Mouse (Mus musculus): ENCODE measurements around the gene Amh. TPM values are rescaled to one million over a fixed set of nuclear protein-coding genes. Genes with fewer than 3 reads are reported as not detected.
"Not testable (repeated sequence)": the region's sequence is repeated elsewhere in the genome, so short reads cannot be mapped to it uniquely, and the experiment has no call there.

Amh gene
- polyA plus RNA-seq, 1 experiment from 2014 or later: not detected

DNA sequence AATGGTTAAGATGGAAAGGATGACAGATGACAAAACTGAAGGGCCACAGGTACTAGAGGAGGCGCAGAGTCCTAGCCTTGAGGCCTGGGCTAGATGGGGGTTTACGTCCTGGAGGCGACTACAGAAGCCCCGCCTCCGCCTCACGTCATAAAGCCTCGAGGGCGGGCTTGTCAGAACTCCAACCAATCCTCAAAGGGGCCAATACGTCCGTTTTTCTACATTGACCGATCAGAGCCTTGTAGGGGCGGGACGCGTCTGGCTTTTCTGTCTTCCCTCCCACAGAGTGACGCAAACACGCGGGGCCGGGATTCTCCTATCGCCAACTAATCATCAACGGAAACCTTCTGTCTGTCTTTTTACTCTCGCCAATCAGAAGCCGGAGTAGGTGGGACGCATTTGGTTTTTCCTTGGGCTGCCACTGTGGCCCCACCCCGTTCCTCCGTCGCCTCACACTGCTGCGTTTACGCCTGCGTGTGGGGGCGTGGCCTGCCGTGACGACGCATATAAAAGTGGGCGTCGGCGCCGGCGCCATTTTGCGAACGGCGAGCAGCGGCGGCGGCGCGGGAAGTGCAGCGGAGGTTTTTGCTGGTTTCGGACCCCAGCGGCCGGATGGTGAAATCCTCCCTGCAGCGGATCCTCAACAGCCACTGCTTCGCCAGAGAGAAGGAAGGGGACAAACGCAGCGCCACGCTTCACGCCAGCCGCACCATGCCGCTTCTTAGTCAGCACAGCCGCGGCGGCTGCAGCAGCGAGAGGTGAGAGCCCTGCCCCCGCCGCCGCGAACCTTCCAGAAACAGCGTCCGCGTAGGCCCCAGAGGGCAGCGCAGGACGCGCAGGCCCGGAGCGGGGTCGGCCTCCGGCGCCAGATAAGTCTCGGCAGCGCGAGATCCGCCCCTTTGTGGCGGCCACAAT is 21.4 kb downstream of the Amh start, which contains the start of gene Oaz1:
TSS of gene Oaz1 (plus strand) at position 506 of the 912 bp plus-strand sequence.
- H3K4me2 ChIP-seq (ENCODE audit: low read length): peak within 1 kb of the TSS; percentile 99
- peak; percentile 97 for ATAC-seq (replicated peaks; ENCODE audit: low FRiP score, low TSS enrichment, low read depth)
- peak within 1 kb of the TSS; percentile 85 for H3K4me3 ChIP-seq (ENCODE audit: low read depth, low read length)
- no peaks in the 10 kb centered on the region for H3K9me3 ChIP-seq (ENCODE audit: control insufficient read depth, low read length)
- H3K27ac ChIP-seq (ENCODE audit: low read depth): peak within 1 kb of the TSS; percentile 85
- peak within 1 kb of the TSS; percentile 84 for H3K9ac ChIP-seq (ENCODE audit: low read length)
- H3K4me1 ChIP-seq (replicated peaks; ENCODE audit: control insufficient read depth, insufficient read depth, low read length): peaks cover 15% of the 10 kb centered on the region; the same call in 1 of the 2 replicates
- DNase-seq (ENCODE audit: low spot score): peak; percentile 97
- H3K36me3 ChIP-seq (ENCODE audit: control insufficient read depth, insufficient read depth, low read length): peaks cover 14% of the 10 kb centered on the region
- H3K27me3 ChIP-seq (replicated peaks; ENCODE audit: control insufficient read depth, insufficient read depth, low read length): no peaks in the 10 kb centered on the region
- WGBS: under 1% methylated on average over 73 of the region's 82 CpGs

DNA sequence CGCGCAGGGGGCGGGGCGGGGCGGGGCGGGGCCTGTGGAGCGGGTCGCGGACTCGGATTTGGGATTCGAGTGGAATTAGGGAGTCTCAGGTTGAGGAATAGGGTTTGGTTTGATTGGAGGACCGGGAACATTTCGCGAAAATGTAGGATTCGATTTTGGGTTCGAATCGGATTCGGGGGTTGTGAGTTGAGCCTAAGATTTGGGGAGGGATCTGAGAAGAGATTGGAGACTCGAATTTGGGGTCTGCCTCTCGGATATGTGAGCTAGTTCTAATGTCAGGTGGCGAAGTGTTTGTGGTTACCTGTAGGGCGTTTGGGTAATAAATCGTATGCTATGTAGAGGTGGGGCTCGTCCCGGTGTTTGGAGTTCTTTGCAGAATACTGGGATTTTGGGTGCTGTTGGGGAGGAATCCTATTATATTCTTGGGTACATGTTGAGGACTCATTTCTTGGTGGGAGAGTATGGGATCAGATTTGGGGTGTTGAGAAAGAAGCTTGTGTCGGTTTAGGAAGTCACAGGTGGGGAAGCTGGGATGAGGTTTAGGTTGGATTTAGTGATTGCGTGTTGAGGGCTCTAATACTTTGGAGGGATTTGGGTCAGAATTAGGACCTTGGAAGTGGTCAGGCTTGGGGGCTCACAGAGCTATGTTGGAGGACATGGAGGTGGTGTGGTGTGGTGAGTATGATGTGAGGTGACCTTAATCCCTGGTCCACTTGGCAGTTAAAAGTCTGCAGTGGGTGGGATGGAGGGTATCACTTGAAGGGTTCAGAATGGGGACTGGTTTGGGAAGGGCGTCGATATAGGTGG is 22.2 kb downstream of the Amh start:
- H3K9ac ChIP-seq (ENCODE audit: low read length): peak overlapping the region; percentile 84
- 6% methylated on average over 29 of the region's 29 CpGs for WGBS
- H3K27me3 ChIP-seq (replicated peaks; ENCODE audit: control insufficient read depth, insufficient read depth, low read length): no peaks in the 10 kb centered on the region
- peak overlapping the region; percentile 85; the same call in 1 of the 2 replicates for H3K27ac ChIP-seq (ENCODE audit: low read depth)
- peaks cover 15% of the 10 kb centered on the region; the same call in 1 of the 2 replicates for H3K4me1 ChIP-seq (replicated peaks; ENCODE audit: control insufficient read depth, insufficient read depth, low read length)
- no peak for ATAC-seq (replicated peaks; ENCODE audit: low FRiP score, low TSS enrichment, low read depth)
- H3K4me3 ChIP-seq (ENCODE audit: low read depth, low read length): peak overlapping the region; percentile 85
- H3K4me2 ChIP-seq (ENCODE audit: low read length): peak overlapping the region; percentile 99
- DNase-seq (ENCODE audit: low spot score): no peak
- no peaks in the 10 kb centered on the region for H3K9me3 ChIP-seq (ENCODE audit: control insufficient read depth, low read length)
- peaks cover 14% of the 10 kb centered on the region for H3K36me3 ChIP-seq (ENCODE audit: control insufficient read depth, insufficient read depth, low read length)

DNA sequence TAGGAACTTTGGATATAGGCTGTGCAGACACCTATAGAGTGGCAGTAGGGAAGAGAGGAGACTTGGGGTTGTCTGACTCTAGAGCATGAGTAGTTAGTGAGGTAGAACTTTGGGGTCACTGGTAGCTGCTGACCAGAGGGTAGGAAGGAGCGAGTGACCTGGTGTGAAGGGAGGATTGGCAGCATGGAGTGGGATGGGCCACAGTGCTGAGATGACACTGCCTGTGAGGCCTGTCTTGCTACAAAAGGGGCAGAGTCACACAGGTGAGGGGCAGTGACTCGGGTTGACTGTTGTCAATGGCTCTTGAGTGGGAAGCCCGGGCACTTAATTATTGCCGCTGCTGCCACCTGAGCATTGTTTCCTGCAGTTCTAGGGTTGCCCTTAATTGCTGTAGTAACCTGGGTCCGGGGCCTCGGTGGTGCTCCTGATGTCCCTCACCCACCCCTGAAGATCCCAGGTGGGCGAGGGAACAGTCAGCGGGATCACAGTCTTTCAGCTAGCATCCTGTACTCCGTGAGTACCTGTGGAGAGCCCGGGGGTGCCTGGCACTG is 22.9 kb downstream of the Amh start:
- 77% methylated on average over 10 of the region's 10 CpGs for WGBS
- Histone ChIP-seq H3K4me1 (replicated peaks; ENCODE audit: control insufficient read depth, insufficient read depth, low read length) (peaks cover 15% of the 10 kb centered on the region; the same call in 1 of the 2 replicates), H3K27ac (ENCODE audit: low read depth) (no peak overlapping the region), H3K36me3 (ENCODE audit: control insufficient read depth, insufficient read depth, low read length) (peaks cover 14% of the 10 kb centered on the region), H3K4me2 (ENCODE audit: low read length) (peak overlapping the region; percentile 99), H3K4me3 (ENCODE audit: low read depth, low read length) (peak overlapping the region; percentile 85), H3K27me3 (replicated peaks; ENCODE audit: control insufficient read depth, insufficient read depth, low read length) (0 out of 2 replicates have a peak, but pooled peaks cover 1% of the 10 kb centered on the region), H3K9ac (ENCODE audit: low read length) (peak overlapping the region; percentile 84), H3K9me3 (ENCODE audit: control insufficient read depth, low read length) (no peaks in the 10 kb centered on the region)
- no peak for ATAC-seq (replicated peaks; ENCODE audit: low FRiP score, low TSS enrichment, low read depth)
- no peak for DNase-seq (ENCODE audit: low spot score)

DNA sequence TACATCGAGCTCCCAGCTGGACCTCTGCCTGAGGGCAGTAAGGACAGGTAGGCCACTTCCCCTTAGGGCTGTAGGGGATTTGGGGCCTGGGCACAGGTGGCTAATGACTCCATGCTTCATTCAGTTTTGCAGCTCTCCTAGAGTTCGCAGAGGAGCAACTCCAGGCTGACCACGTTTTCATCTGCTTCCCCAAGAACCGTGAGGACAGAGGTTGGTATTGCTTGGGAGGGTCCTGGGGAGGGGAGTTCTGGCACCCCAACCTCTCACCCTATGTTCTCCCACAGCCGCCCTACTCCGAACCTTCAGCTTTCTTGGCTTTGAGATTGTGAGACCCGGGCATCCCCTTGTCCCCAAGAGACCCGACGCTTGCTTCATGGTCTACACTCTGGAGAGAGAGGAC is 23.5 kb downstream of the Amh start:
- not testable (repeated sequence) for H3K4me3 ChIP-seq (ENCODE audit: low read depth, low read length); H3K9me3 ChIP-seq (ENCODE audit: control insufficient read depth, low read length); DNase-seq (ENCODE audit: low spot score); H3K27me3 ChIP-seq (replicated peaks; ENCODE audit: control insufficient read depth, insufficient read depth, low read length); ATAC-seq (replicated peaks; ENCODE audit: low FRiP score, low TSS enrichment, low read depth); H3K27ac ChIP-seq (ENCODE audit: low read depth); H3K9ac ChIP-seq (ENCODE audit: low read length)
- Histone ChIP-seq H3K4me1 (replicated peaks; ENCODE audit: control insufficient read depth, insufficient read depth, low read length) (peaks cover 15% of the 10 kb centered on the region; the same call in 1 of the 2 replicates), H3K4me2 (ENCODE audit: low read length) (peak overlapping the region; percentile 99), H3K36me3 (ENCODE audit: control insufficient read depth, insufficient read depth, low read length) (peaks cover 14% of the 10 kb centered on the region)
- WGBS: 89% methylated on average over 9 of the region's 9 CpGs

DNA sequence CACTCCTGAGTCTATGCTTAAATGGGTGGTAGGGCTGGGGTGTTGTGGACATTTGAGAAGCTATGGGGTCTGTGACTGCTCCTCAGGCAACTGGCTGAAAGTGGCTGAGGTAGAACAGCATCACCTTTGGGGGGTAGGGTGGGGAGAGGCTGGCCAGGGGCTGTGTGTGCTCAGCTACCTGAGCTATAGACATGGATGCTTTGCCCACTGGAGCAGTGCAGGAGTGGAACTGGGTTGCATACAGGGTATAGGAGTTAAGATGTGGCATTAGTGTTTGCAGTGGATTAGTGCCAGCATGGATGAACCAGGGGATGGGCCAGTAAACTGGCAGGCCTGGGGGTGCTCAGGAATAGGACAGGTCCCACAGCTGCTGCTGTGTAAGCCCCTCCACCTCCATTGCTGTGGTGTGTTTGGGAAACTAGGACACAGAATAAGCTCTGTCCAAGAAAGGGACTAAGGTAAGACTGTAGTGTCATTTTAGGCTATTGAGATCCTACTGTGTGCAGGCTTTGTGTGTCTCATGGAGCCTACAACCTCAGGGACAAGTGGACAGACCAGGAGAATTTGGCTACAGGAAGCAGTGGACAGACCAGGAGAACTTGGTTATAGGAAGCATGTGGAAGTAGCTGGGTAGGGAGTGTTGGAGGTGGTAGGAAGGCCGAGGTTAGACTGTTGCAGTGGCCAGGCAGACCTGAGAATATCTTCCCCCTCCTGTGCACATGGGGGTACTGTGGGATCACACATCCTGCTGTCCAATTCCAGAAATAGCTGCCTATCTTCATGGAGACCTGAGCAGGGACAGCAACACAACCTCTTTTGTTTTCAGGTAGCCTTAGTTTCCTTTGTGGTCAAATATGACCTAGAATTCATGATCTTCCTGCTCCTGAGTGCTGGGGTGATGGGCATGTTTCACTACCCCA is 24.6 kb downstream of the Amh start:
- H3K36me3 ChIP-seq (ENCODE audit: control insufficient read depth, insufficient read depth, low read length): peaks cover 14% of the 10 kb centered on the region
- DNase-seq (ENCODE audit: low spot score) (no peak), ATAC-seq (replicated peaks; ENCODE audit: low FRiP score, low TSS enrichment, low read depth) (no peak)
- H3K27ac ChIP-seq (ENCODE audit: low read depth): no peak overlapping the region
- H3K9ac ChIP-seq (ENCODE audit: low read length): no peak overlapping the region
- 74% methylated on average over 1 of the region's 1 CpGs for WGBS
- no peak overlapping the region for H3K4me3 ChIP-seq (ENCODE audit: low read depth, low read length)
- H3K4me1 ChIP-seq (replicated peaks; ENCODE audit: control insufficient read depth, insufficient read depth, low read length): peaks cover 15% of the 10 kb centered on the region; the same call in 1 of the 2 replicates
- no peak overlapping the region for H3K4me2 ChIP-seq (ENCODE audit: low read length)
- H3K9me3 ChIP-seq (ENCODE audit: control insufficient read depth, low read length): no peaks in the 10 kb centered on the region
- H3K27me3 ChIP-seq (replicated peaks; ENCODE audit: control insufficient read depth, insufficient read depth, low read length): peaks cover 17% of the 10 kb centered on the region

DNA sequence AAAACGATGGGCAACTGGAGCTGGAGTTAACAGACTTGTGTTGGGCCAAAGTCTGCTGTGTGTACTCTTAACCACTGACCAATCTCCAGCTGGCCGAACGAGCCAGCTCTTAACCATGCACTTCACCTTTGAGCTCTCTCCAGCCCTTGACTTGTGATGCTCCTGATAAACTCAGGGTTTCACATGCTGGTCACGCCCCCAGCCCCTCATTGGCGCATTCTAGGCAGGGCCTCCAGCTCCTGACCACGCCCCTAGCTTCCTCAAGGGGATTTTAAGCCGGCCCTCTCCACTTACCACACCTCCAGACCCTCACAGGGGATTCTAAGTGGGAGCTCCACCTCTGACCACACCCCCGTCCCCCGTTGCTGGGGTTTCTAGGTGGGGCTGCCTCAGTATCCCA is 26.1 kb downstream of the Amh start:
- Histone ChIP-seq H3K4me2 (ENCODE audit: low read length) (peak overlapping the region; percentile 20; the same call in 1 of the 2 replicates), H3K27me3 (replicated peaks; ENCODE audit: control insufficient read depth, insufficient read depth, low read length) (peaks cover 32% of the 10 kb centered on the region), H3K4me1 (replicated peaks; ENCODE audit: control insufficient read depth, insufficient read depth, low read length) (peaks cover 15% of the 10 kb centered on the region; the same call in 1 of the 2 replicates), H3K4me3 (ENCODE audit: low read depth, low read length) (no peak overlapping the region), H3K9me3 (ENCODE audit: control insufficient read depth, low read length) (no peaks in the 10 kb centered on the region), H3K27ac (ENCODE audit: low read depth) (no peak overlapping the region), H3K9ac (ENCODE audit: low read length) (no peak overlapping the region), H3K36me3 (ENCODE audit: control insufficient read depth, insufficient read depth, low read length) (peaks cover 14% of the 10 kb centered on the region)
- 2% methylated on average over 9 of the region's 9 CpGs for WGBS
- DNase-seq (ENCODE audit: low spot score) (peak; percentile 67), ATAC-seq (replicated peaks; ENCODE audit: low FRiP score, low TSS enrichment, low read depth) (no peak)

DNA sequence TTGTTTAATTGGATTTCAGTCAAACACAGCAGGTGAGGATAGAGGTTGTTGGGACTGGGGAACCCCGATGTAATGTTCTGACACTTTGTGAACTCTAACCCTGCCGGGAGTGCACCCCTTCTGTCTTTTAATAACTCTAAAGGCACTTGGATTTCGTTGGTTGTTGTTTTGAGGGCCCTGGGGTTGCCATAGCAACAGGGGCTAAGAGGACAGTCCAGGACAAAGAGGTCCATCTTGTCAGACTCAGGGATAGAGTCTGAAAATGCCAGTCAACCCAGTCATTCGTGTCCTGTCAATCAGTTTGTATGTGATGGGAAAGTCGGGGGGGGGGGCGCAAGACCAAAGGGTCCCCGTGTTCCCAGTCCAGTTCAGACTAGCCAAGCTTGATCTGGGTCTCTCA is 27.8 kb downstream of the Amh start:
- Histone ChIP-seq H3K4me2 (ENCODE audit: low read length) (no peak overlapping the region), H3K9ac (ENCODE audit: low read length) (no peak overlapping the region), H3K9me3 (ENCODE audit: control insufficient read depth, low read length) (no peaks in the 10 kb centered on the region), H3K36me3 (ENCODE audit: control insufficient read depth, insufficient read depth, low read length) (peaks cover 14% of the 10 kb centered on the region), H3K27ac (ENCODE audit: low read depth) (no peak overlapping the region), H3K27me3 (replicated peaks; ENCODE audit: control insufficient read depth, insufficient read depth, low read length) (peaks cover 43% of the 10 kb centered on the region), H3K4me3 (ENCODE audit: low read depth, low read length) (no peak overlapping the region), H3K4me1 (replicated peaks; ENCODE audit: control insufficient read depth, insufficient read depth, low read length) (peaks cover 13% of the 10 kb centered on the region; the same call in 1 of the 2 replicates)
- ATAC-seq (replicated peaks; ENCODE audit: low FRiP score, low TSS enrichment, low read depth) (no peak), DNase-seq (ENCODE audit: low spot score) (no peak)
- WGBS: 78% methylated on average over 7 of the region's 7 CpGs

All from intestine, embryonic 14.5 days (tissue).